Mouse (Mus musculus) cortical plate, adult 2 months (tissue): Measurements from ENCODE around the gene Nubp2. TPM values are rescaled to one million over a fixed set of nuclear protein-coding genes. Genes with fewer than 3 reads are reported as not detected.
A peak's percentile ranks its signal among the peaks of the same experiment; 100 is the strongest.

Source experiments
- H3K27ac ChIP-seq: fragments of 200-500 bp; 2 replicates; pipeline ENCODE4 v1.5.1; 2012; ENCODE audit warnings: low read length, control low read depth, inconsistent platforms; ENCODE audit not compliant: insufficient read depth
- H3K4me1 ChIP-seq: fragments of 200-500 bp; 2 replicates; pipeline ENCODE4 v1.6.1; 2011; ENCODE audit warnings: low read length; ENCODE audit not compliant: control insufficient read depth, insufficient read depth
- H3K4me3 ChIP-seq: fragments of 200-500 bp; 2 replicates; pipeline ENCODE4 v1.5.1; 2011; ENCODE audit warnings: mild to moderate bottlenecking, low read length, control low read depth; ENCODE audit not compliant: insufficient read depth
- CTCF ChIP-seq: fragments of 200-500 bp; IDR thresholded peaks from 2 replicates; pipeline ENCODE4 v1.5.1; 2011; ENCODE audit warnings: mild to moderate bottlenecking, control low read depth, low read length; ENCODE audit not compliant: insufficient read depth; ENCODE audit errors: extremely low read depth
- POLR2A ChIP-seq: fragments of 200-500 bp; IDR thresholded peaks from 2 replicates; pipeline ENCODE4 v1.6.1; 2011; ENCODE audit warnings: mild to moderate bottlenecking, low read length, control low read depth; ENCODE audit not compliant: insufficient read depth; ENCODE audit errors: extremely low read depth
- polyA plus RNA-seq: library from polyadenylated mRNA; depleted of rRNA; stranded (reverse); fragments of >200 nt; gene quantifications from 2 replicates; pipeline ENCODE4 v1.2.3, GENCODE M21; 2012; rRNA removed

Nubp2 gene
- polyA plus RNA-seq = 24.6 and 27.3 TPM in 2 replicates

GRCm38 (mm10) chr17:24886134-24886931 lies at the start of gene Nubp2, which contains the start of gene Spsb3:
TSS of gene Nubp2 (minus strand) at chr17:24886349.
TSS of gene Spsb3 (plus strand) at chr17:24886643.
- Histone ChIP-seq H3K4me1 (peaks cover 5% of the 10 kb centered on the region; the same call in 1 of the 2 replicates), H3K27ac (peak within 1 kb of the TSS; percentile 26), H3K4me3 (peak within 1 kb of the TSS; percentile 95)
- no peak for TF ChIP-seq CTCF
- TF ChIP-seq POLR2A = peak; percentile 73; the same call in 1 of the 2 replicates

- Histone ChIP-seq H3K27ac (no peak overlapping the region), H3K4me3 (peak overlapping the region; percentile 96), H3K4me1 (peaks cover 11% of the 10 kb centered on the region)
- TF ChIP-seq POLR2A (no peak), CTCF (no peak)
Observed at GRCm38 (mm10) chr17:24935666-24936065, 49.5 kb upstream of the Nubp2 start.

- peaks cover 11% of the 10 kb centered on the region for H3K4me1 ChIP-seq
- H3K4me3 ChIP-seq = peak overlapping the region; percentile 96
- TF ChIP-seq POLR2A = no peak
- no peak for TF ChIP-seq CTCF
- no peak overlapping the region for H3K27ac ChIP-seq
Observed at GRCm38 (mm10) chr17:24934926-24935325, 48.8 kb upstream of the Nubp2 start.

- TF ChIP-seq POLR2A (no peak), CTCF (no peak)
- peaks cover 11% of the 10 kb centered on the region for H3K4me1 ChIP-seq
- no peak overlapping the region for H3K27ac ChIP-seq
- no peak overlapping the region for H3K4me3 ChIP-seq
Observed at GRCm38 (mm10) chr17:24933163-24933562, 47.0 kb upstream of the Nubp2 start.

- no peak overlapping the region for H3K4me3 ChIP-seq
- peaks cover 11% of the 10 kb centered on the region for H3K4me1 ChIP-seq
- TF ChIP-seq POLR2A (no peak), CTCF (no peak)
- H3K27ac ChIP-seq = no peak overlapping the region
Observed at GRCm38 (mm10) chr17:24932431-24932830, 46.3 kb upstream of the Nubp2 start.

GRCm38 (mm10) chr17:24929506-24929905 lies 43.4 kb upstream of the Nubp2 start:
- no peak overlapping the region for H3K4me3 ChIP-seq
- TF ChIP-seq POLR2A (no peak), CTCF (no peak)
- no peak overlapping the region for H3K27ac ChIP-seq

GRCm38 (mm10) chr17:24923246-24923645 lies 37.1 kb upstream of the Nubp2 start:
- Histone ChIP-seq H3K27ac (no peak overlapping the region), H3K4me3 (no peak overlapping the region), H3K4me1 (peaks cover 2% of the 10 kb centered on the region)
- TF ChIP-seq POLR2A = no peak
- no peak for TF ChIP-seq CTCF

More at GRCm38 (mm10) chr17:24929506-24929905, 43.4 kb upstream of the Nubp2 start:
- peaks cover 8% of the 10 kb centered on the region for H3K4me1 ChIP-seq

GRCm38 (mm10) chr17:24913984-24914383 lies 27.8 kb upstream of the Nubp2 start:
- Histone ChIP-seq H3K4me3 (no peak overlapping the region), H3K27ac (no peak overlapping the region)
- TF ChIP-seq POLR2A = no peak
- no peak for TF ChIP-seq CTCF

GRCm38 (mm10) chr17:24907591-24907990 lies 21.4 kb upstream of the Nubp2 start:
- Histone ChIP-seq H3K4me3 (no peak overlapping the region), H3K4me1 (no peaks in the 10 kb centered on the region), H3K27ac (no peak overlapping the region)
- TF ChIP-seq CTCF = no peak
- TF ChIP-seq POLR2A = no peak

More at GRCm38 (mm10) chr17:24913984-24914383, 27.8 kb upstream of the Nubp2 start:
- no peaks in the 10 kb centered on the region for H3K4me1 ChIP-seq

- H3K4me1 ChIP-seq = 0 out of 2 replicates have a peak, but pooled peaks cover 2% of the 10 kb centered on the region
- no peak overlapping the region for H3K27ac ChIP-seq
- TF ChIP-seq CTCF (no peak), POLR2A (no peak)
- no peak overlapping the region for H3K4me3 ChIP-seq
Observed at GRCm38 (mm10) chr17:24903767-24904166, 17.6 kb upstream of the Nubp2 start.
